Mouse (Mus musculus) neural tube, embryonic 11.5 days (tissue): ENCODE measurements around the gene Ctnna3. TPM values are rescaled to one million over a fixed set of nuclear protein-coding genes. Genes with fewer than 3 reads are reported as not detected.
A peak's percentile ranks its signal among the peaks of the same experiment; 100 is the strongest.

ENCODE experiments used
- ATAC-seq: fragments of 200-750 bp; cut with Nextera tagmentation; 2 replicates; pipeline ENCODE4 v1.8.0; 2017; ENCODE audit warnings: moderate number of reproducible peaks, mild to moderate bottlenecking, moderate TSS enrichment, moderate library complexity; ENCODE audit not compliant: insufficient read depth, low FRiP score, low TSS enrichment
- DNase-seq: peaks from one replicate; pipeline ENCODE4 v3.0.0-alpha.2; 2015; ENCODE audit warnings: low spot score
- H3K27ac ChIP-seq: fragments of 300-500 bp; sonication (generic); 2 replicates; pipeline ENCODE4 v1.5.1; 2014; ENCODE audit warnings: low read depth, mild to moderate bottlenecking, low read length
- H3K27me3 ChIP-seq: fragments of 300-500 bp; sonication (generic); 2 replicates; pipeline ENCODE4 v1.6.1; 2014; ENCODE audit warnings: mild to moderate bottlenecking, low read length, mixed read lengths; ENCODE audit not compliant: control insufficient read depth, insufficient read depth
- H3K36me3 ChIP-seq: fragments of 300-500 bp; sonication (generic); 2 replicates; pipeline ENCODE4 v1.6.1; 2014; ENCODE audit warnings: mild to moderate bottlenecking, low read length, moderate library complexity, mixed read lengths; ENCODE audit not compliant: control insufficient read depth, insufficient read depth
- H3K4me1 ChIP-seq: fragments of 300-500 bp; sonication (generic); 2 replicates; pipeline ENCODE4 v1.6.1; 2014; ENCODE audit warnings: low read length, mixed read lengths; ENCODE audit not compliant: control insufficient read depth, insufficient read depth
- H3K4me2 ChIP-seq: fragments of 300-500 bp; sonication (generic); 2 replicates; pipeline ENCODE4 v1.6.1; 2014; ENCODE audit warnings: low read depth, mild to moderate bottlenecking, moderate library complexity
- H3K4me3 ChIP-seq: fragments of 300-500 bp; sonication (generic); 2 replicates; pipeline ENCODE4 v1.5.1; 2014; ENCODE audit warnings: low read depth, low read length
- H3K9ac ChIP-seq: fragments of 300-500 bp; sonication (generic); 2 replicates; pipeline ENCODE4 v1.6.1; 2014; ENCODE audit warnings: mild to moderate bottlenecking, low read length
- H3K9me3 ChIP-seq: fragments of 300-500 bp; sonication (generic); 2 replicates; pipeline ENCODE4 v1.6.1; 2016; ENCODE audit warnings: low read length; ENCODE audit not compliant: control insufficient read depth
- WGBS: fragments of 180-500 bp; shearing (Covaris S2); extraction: QIAGEN DNeasy Blood & Tissue Kit; methylation state at CpG from one replicate; pipeline ENCODE4 v1.1.7; 2014; 5-methylcytosine and 5-hydroxymethylcytosine counted together
- polyA plus RNA-seq: library from polyadenylated mRNA; unstranded; fragments of >200 nt; fragmentation: Nextera tagmentation; extraction: Ambion mirVana; gene quantifications from 2 replicates; pipeline ENCODE4 v1.2.1, GENCODE M21; 2014

Gene Ctnna3
- polyA plus RNA-seq, 1 experiment from 2014 or later, result 0.33 TPM

DNA sequence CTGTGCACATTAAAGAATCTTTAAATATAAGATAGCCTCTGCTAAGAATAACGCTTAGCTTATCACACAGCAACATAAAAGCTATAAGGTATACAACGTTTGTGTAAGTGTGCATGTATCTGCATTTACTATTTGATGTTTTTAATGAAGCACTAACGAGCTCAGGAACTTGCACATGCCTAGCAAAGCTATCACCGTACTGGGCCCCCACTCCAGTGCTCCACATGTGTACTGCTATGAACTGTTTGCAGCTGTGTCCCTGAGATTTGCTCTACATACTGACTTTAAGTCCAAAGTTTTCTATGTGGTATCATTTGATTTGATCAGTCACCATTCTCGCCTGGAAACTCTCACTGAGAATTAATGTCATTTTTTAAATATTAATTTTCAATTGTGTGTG, 549.1 kb downstream of the Ctnna3 start:
- no peaks in the 10 kb centered on the region for H3K27me3 ChIP-seq

DNA sequence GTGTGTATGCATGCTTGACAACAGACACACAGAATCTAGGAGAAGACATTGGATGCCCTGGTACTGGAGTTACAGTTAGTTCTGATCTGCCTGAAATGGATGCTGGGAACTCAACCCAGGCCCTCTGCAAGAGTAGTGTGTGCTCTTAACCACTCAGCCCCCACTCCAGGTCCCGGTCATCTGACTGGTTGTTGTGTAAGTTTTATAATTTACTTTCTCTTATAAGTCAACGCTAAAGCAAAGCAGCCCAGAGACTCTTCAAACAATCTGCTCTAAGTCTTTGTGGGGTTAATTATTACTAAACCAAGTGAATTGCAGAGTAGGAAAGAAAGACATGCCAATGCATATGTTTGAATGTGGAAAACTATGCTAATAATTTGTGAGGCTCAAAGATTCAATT, 549.5 kb downstream of the Ctnna3 start:
- Histone ChIP-seq H3K27ac (no peak overlapping the region), H3K4me1 (no peaks in the 10 kb centered on the region), H3K4me2 (no peak overlapping the region), H3K36me3 (no peaks in the 10 kb centered on the region), H3K27me3 (no peaks in the 10 kb centered on the region), H3K4me3 (no peak overlapping the region), H3K9ac (no peak overlapping the region), H3K9me3 (no peaks in the 10 kb centered on the region)
- ATAC-seq, result no peak
- WGBS, result 82% methylated on average over 2 of the region's 2 CpGs
- DNase-seq, result no peak

More for the DNA sequence above, 549.1 kb downstream of the Ctnna3 start:
- no peaks in the 10 kb centered on the region for H3K9me3 ChIP-seq
- no peaks in the 10 kb centered on the region for H3K4me1 ChIP-seq
- no peak for ATAC-seq
- H3K4me3 ChIP-seq, result no peak overlapping the region
- no peak overlapping the region for H3K4me2 ChIP-seq
- no peaks in the 10 kb centered on the region for H3K36me3 ChIP-seq
- WGBS, result 84% methylated on average over 5 of the region's 5 CpGs
- H3K27ac ChIP-seq, result no peak overlapping the region
- no peak overlapping the region for H3K9ac ChIP-seq
- no peak for DNase-seq

DNA sequence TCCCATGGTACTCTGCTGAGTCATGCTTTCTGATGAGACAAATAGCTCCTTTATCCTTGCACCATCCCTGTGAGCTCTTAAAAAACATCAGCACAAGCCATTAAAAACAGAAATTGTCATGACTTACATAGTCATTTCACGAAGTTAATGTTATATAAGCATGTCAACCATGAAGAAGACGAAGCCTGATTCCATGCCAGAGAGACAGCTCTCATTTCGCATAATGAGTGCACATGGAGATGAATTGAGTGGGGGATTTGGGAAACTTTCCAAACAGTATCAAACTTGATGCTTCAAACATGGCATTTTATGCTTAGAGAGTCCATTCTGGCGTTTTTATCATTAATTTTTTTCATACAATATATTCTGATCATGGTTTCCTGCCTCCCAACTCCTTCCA, 555.7 kb downstream of the Ctnna3 start:
- Histone ChIP-seq H3K36me3 (no peaks in the 10 kb centered on the region), H3K27ac (no peak overlapping the region), H3K4me3 (no peak overlapping the region), H3K27me3 (no peaks in the 10 kb centered on the region), H3K4me1 (no peaks in the 10 kb centered on the region), H3K4me2 (no peak overlapping the region), H3K9me3 (no peaks in the 10 kb centered on the region), H3K9ac (no peak overlapping the region)
- DNase-seq, result no peak
- 78% methylated on average over 4 of the region's 4 CpGs for WGBS
- no peak for ATAC-seq

DNA sequence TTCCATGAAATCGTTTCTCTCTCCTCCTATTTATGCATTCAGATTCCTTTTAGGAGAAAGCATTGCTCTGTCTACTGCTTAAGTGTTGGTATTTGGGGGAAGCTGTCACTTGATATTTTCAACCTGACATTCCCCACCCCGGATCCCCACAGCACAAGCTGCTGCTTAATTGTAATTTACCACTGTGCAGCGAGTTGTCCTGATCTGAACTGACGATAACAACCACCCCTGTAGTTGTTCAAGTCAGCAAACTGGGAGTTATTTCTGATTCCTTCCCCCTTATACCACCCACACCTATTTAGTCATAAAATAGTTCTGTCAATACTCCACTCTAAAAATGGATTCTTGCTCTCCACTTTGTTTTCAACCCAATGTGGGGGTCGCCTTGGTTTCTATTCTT, 564.4 kb downstream of the Ctnna3 start:
- Histone ChIP-seq H3K27me3 (no peaks in the 10 kb centered on the region), H3K27ac (no peak overlapping the region), H3K4me3 (no peak overlapping the region), H3K36me3 (no peaks in the 10 kb centered on the region), H3K9me3 (no peaks in the 10 kb centered on the region), H3K4me2 (no peak overlapping the region), H3K9ac (no peak overlapping the region), H3K4me1 (no peaks in the 10 kb centered on the region)
- 87% methylated on average over 5 of the region's 5 CpGs for WGBS
- DNase-seq, result no peak
- no peak for ATAC-seq

DNA sequence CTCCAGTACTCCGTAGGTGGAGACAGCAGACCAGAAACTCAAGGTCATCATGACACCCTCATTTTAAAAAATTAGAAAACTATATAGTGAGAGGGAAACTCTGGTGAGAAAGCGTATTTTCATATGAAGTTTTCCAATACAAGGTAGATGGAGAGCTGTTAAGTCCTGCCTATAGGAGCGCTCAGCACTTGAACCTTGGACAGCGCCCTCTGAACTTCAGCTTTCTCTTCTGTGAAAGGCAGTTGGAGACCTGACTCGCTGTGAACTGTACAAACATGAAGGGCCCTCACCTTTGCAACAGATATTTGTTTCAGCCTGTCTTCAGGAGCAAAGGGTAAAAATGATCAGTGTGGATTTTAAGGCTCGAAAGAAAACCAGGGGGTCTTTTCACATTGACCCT, 571.6 kb downstream of the Ctnna3 start:
- H3K4me1 ChIP-seq, result no peaks in the 10 kb centered on the region
- ATAC-seq (no peak), DNase-seq (peak; percentile 13)
- H3K9me3 ChIP-seq, result no peaks in the 10 kb centered on the region
- H3K27me3 ChIP-seq, result no peaks in the 10 kb centered on the region
- no peaks in the 10 kb centered on the region for H3K36me3 ChIP-seq
- 84% methylated on average over 6 of the region's 6 CpGs for WGBS
- no peak overlapping the region for H3K4me3 ChIP-seq
- no peak overlapping the region for H3K9ac ChIP-seq
- no peak overlapping the region for H3K27ac ChIP-seq
- H3K4me2 ChIP-seq, result no peak overlapping the region

DNA sequence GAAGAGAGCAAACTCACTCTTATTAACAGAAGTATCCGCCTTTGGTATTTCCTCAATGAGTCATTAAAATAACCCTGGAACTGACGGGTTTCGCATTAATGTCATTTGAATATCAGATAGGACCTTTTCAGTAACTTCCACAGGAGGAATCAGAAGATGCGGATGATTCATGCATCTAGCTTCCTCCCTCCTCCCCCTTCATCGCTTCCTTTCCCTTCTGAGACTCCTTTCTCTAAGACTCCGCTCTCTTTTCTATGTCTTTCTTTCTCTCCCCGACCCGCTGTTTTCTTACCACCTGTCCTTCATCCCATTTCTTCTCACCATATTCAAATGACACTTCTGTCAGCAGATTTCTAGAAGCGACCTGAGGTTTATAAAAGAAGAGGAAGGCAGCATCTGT, 572.1 kb downstream of the Ctnna3 start:
- ATAC-seq, result no peak
- Histone ChIP-seq H3K9me3 (no peaks in the 10 kb centered on the region), H3K4me2 (no peak overlapping the region), H3K36me3 (no peaks in the 10 kb centered on the region), H3K9ac (no peak overlapping the region), H3K4me3 (no peak overlapping the region), H3K4me1 (no peaks in the 10 kb centered on the region), H3K27me3 (no peaks in the 10 kb centered on the region), H3K27ac (no peak overlapping the region)
- no peak for DNase-seq
- 87% methylated on average over 9 of the region's 9 CpGs for WGBS

DNA sequence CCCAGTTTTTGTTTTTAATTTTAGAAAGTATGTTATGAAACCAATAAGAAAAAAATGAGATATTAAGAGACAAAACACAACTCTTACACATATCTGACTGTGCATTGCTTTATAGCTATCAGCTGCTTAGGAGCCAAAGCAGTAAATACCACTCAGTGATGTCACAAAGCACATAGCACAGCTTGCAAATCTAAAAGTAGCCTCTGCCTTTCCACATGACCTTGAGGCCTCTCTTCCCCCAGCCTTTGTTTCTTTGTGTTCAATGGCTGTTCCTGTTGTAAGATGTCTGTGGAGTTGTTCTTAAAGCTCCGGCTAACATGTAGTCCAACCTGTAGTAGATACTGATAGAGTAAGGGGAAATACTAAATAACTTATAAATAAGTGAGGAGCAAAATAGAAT, 590.4 kb downstream of the Ctnna3 start:
- WGBS, result 94% methylated on average over 1 of the region's 1 CpGs
- H3K27ac ChIP-seq, result no peak overlapping the region
- no peak overlapping the region for H3K4me2 ChIP-seq
- H3K9me3 ChIP-seq, result no peaks in the 10 kb centered on the region
- no peaks in the 10 kb centered on the region for H3K4me1 ChIP-seq
- no peaks in the 10 kb centered on the region for H3K27me3 ChIP-seq
- ATAC-seq (no peak), DNase-seq (no peak)
- no peak overlapping the region for H3K4me3 ChIP-seq
- H3K9ac ChIP-seq, result no peak overlapping the region
- H3K36me3 ChIP-seq, result no peaks in the 10 kb centered on the region

DNA sequence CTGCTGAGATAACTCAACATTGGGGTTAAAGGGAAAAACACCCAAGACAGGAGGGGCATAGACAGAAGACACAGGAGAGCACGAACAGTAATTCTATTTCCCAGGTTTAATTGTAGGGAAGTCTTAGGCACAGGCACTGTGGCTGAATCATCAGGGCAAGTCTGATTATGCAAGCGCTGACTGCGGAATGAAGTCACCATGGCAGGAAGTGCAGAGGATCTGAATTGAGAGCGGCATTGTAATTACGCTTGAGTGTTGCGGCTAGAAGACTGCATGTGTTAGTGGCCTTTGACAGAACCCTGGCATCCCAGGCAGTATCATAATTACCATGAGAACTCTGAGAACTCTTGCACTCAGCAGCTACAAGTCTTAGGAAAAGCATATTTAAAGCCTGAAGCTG, 593.4 kb downstream of the Ctnna3 start:
- Histone ChIP-seq H3K9me3 (no peaks in the 10 kb centered on the region), H3K36me3 (no peaks in the 10 kb centered on the region), H3K4me3 (no peak overlapping the region), H3K27ac (no peak overlapping the region), H3K4me2 (no peak overlapping the region), H3K9ac (no peak overlapping the region), H3K4me1 (no peaks in the 10 kb centered on the region), H3K27me3 (no peaks in the 10 kb centered on the region)
- ATAC-seq, result no peak
- WGBS, result 87% methylated on average over 6 of the region's 6 CpGs
- DNase-seq, result no peak

DNA sequence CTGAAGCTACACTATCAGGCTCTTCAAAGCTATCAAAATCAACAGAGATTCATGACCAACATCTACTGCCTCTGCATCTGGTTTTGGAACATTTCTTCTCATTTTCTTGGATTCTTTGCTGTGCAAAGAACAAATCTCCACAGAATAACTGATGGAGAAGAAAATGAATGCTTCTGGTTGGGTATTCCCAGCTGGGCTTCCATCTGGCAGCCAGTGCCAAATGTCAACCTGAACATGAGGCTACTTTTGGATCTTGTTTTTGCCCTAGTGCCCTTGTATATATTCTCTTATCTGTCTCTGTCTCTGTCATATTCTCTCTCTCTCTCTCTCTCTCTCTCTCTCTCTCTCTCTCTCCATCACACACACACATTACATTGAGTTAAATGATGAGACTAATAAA, 601.0 kb downstream of the Ctnna3 start:
- H3K27ac ChIP-seq, result no peak overlapping the region
- H3K9me3 ChIP-seq, result no peaks in the 10 kb centered on the region
- ATAC-seq (no peak), DNase-seq (no peak)
- no peaks in the 10 kb centered on the region for H3K27me3 ChIP-seq
- H3K9ac ChIP-seq, result no peak overlapping the region
- no peak overlapping the region for H3K4me3 ChIP-seq
- no peak overlapping the region for H3K4me2 ChIP-seq
- H3K36me3 ChIP-seq, result no peaks in the 10 kb centered on the region
- H3K4me1 ChIP-seq, result no peaks in the 10 kb centered on the region
